Comparison of ENCODE assay signal across 8 mouse cellular contexts in the genomic region with DNA sequence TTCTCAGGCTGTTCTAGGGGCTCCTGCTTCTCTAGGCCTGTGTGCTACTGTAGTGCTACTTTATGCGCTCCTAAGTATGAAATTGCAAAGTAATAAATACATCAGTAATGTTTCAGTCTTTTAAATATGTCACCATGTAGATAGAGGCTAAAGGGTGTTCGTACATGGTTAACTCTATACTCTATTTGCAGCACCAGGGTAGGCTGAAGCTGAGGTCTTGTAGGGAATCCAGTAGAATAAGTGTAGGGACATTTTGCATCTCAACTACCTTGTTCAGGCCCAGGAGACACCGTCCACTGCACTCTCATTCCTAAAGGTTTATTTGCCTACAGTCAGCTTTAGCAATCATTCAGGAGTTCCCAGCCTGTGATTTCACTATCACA. TPM values are rescaled to one million over a fixed set of nuclear protein-coding genes. Genes with fewer than 3 reads are reported as not detected.
DNase-seq lines count a peak whose midpoint lies in the region; ATAC-seq lines count a peak whose summit lies in the region.

No protein-coding gene starts in this region.

- 62% methylated on average over 3 of the region's 3 CpGs for WGBS in kidney, embryonic 15.5 days
- 56% methylated on average over 3 of the region's 3 CpGs for WGBS in embryonic facial prominence, embryonic 12.5 days
- WGBS in hindbrain, embryonic 11.5 days, result 59% methylated on average over 3 of the region's 3 CpGs
- 48% methylated on average over 3 of the region's 3 CpGs for WGBS in midbrain, embryonic 14.5 days

- peaks cover 6% of the 10 kb centered on the region; the same call in 1 of the 2 replicates for H3K4me1 ChIP-seq in kidney, embryonic 15.5 days
- H3K4me1 ChIP-seq in embryonic facial prominence, embryonic 12.5 days, result 0 out of 2 replicates have a peak, but pooled peaks cover 2% of the 10 kb centered on the region
- no peaks in the 10 kb centered on the region for H3K4me1 ChIP-seq in hindbrain, embryonic 11.5 days (replicated peaks; ENCODE audit: control insufficient read depth, insufficient read depth, low read length)
- H3K4me1 ChIP-seq in midbrain, embryonic 14.5 days (ENCODE audit: control insufficient read depth, insufficient read depth, low read length), result peaks cover 15% of the 10 kb centered on the region

- H3K9me3 ChIP-seq in kidney, embryonic 15.5 days (replicated peaks), result no peaks in the 10 kb centered on the region
- no peaks in the 10 kb centered on the region for H3K9me3 ChIP-seq in embryonic facial prominence, embryonic 12.5 days
- no peaks in the 10 kb centered on the region for H3K9me3 ChIP-seq in hindbrain, embryonic 11.5 days (ENCODE audit: control insufficient read depth, low read length)
- H3K9me3 ChIP-seq in midbrain, embryonic 14.5 days (ENCODE audit: control insufficient read depth, low read length), result no peaks in the 10 kb centered on the region

- peak overlapping the region; percentile 87 for H3K4me2 ChIP-seq in kidney, embryonic 15.5 days
- H3K4me2 ChIP-seq in embryonic facial prominence, embryonic 12.5 days (replicated peaks), result peak overlapping the region; percentile 82
- H3K4me2 ChIP-seq in hindbrain, embryonic 11.5 days (replicated peaks; ENCODE audit: low read depth, low read length), result peak overlapping the region; percentile 84
- peak overlapping the region; percentile 83 for H3K4me2 ChIP-seq in midbrain, embryonic 14.5 days (ENCODE audit: low read length)

- peaks cover 19% of the 10 kb centered on the region for H3K27me3 ChIP-seq in kidney, embryonic 15.5 days
- peaks cover 15% of the 10 kb centered on the region for H3K27me3 ChIP-seq in embryonic facial prominence, embryonic 12.5 days
- no peaks in the 10 kb centered on the region for H3K27me3 ChIP-seq in hindbrain, embryonic 11.5 days (ENCODE audit: control insufficient read depth, insufficient read depth, low read length)
- no peaks in the 10 kb centered on the region for H3K27me3 ChIP-seq in midbrain, embryonic 14.5 days (ENCODE audit: control insufficient read depth, insufficient read depth, low read length)

- no peak for DNase-seq in kidney, adult 8-10 months
- DNase-seq in hindbrain, embryonic 11.5 days (ENCODE audit: low spot score), result no peak
- DNase-seq in midbrain, embryonic 14.5 days, result peak; percentile 26
- DNase-seq in ovary, postnatal 10 days (ENCODE audit: low spot score), result no peak
- no peak for DNase-seq in thymus, adult 18-20 months
- no peak for DNase-seq in adrenal gland, postnatal 4 days (ENCODE audit: low spot score in 2 of 2)

- no peaks in the 10 kb centered on the region for H3K36me3 ChIP-seq in kidney, embryonic 15.5 days
- no peaks in the 10 kb centered on the region for H3K36me3 ChIP-seq in embryonic facial prominence, embryonic 12.5 days
- H3K36me3 ChIP-seq in hindbrain, embryonic 11.5 days (ENCODE audit: control insufficient read depth, insufficient read depth, low read length), result no peaks in the 10 kb centered on the region
- no peaks in the 10 kb centered on the region for H3K36me3 ChIP-seq in midbrain, embryonic 14.5 days (ENCODE audit: control insufficient read depth, insufficient read depth, low read length)

- 0 out of 2 replicates have a peak overlapping the region, but pooled peaks have one; percentile 29 for H3K9ac ChIP-seq in kidney, embryonic 15.5 days
- no peak overlapping the region for H3K9ac ChIP-seq in embryonic facial prominence, embryonic 12.5 days
- H3K9ac ChIP-seq in hindbrain, embryonic 11.5 days (ENCODE audit: low read depth, low read length), result peak overlapping the region; percentile 67
- H3K9ac ChIP-seq in midbrain, embryonic 14.5 days (replicated peaks; ENCODE audit: low read length), result peak overlapping the region; percentile 83

- no peak overlapping the region for H3K27ac ChIP-seq in kidney, embryonic 15.5 days
- H3K27ac ChIP-seq in embryonic facial prominence, embryonic 12.5 days, result no peak overlapping the region
- H3K27ac ChIP-seq in hindbrain, embryonic 11.5 days (ENCODE audit: low read depth, low read length), result no peak overlapping the region; the same call in 1 of the 2 replicates
- peak overlapping the region; percentile 90 for H3K27ac ChIP-seq in midbrain, embryonic 14.5 days (replicated peaks; ENCODE audit: low read depth, low read length)

- peak overlapping the region; percentile 47 for H3K4me3 ChIP-seq in kidney, embryonic 15.5 days (replicated peaks)
- peak overlapping the region; percentile 48 for H3K4me3 ChIP-seq in embryonic facial prominence, embryonic 12.5 days
- peak overlapping the region; percentile 64 for H3K4me3 ChIP-seq in hindbrain, embryonic 11.5 days (ENCODE audit: low read depth, low read length)
- peak overlapping the region; percentile 59 for H3K4me3 ChIP-seq in midbrain, embryonic 14.5 days (replicated peaks; ENCODE audit: low read depth, low read length)

- no peak for ATAC-seq in kidney, embryonic 15.5 days (replicated peaks; ENCODE audit: low FRiP score)
- no peak for ATAC-seq in embryonic facial prominence, embryonic 12.5 days (ENCODE audit: insufficient number of reproducible peaks, insufficient read depth, low FRiP score, low TSS enrichment)
- ATAC-seq in hindbrain, embryonic 11.5 days (ENCODE audit: low FRiP score), result no peak
- no peak; the same call in 1 of the 2 replicates for ATAC-seq in midbrain, embryonic 14.5 days (ENCODE audit: low FRiP score, low TSS enrichment)

RNA-seq across cellular contexts. Expression of gene Nalcn, which starts 0.2 kb away (rescaled TPM):
- polyA plus RNA-seq in kidney, embryonic 15.5 days (2015; fragmentation: Nextera tagmentation; extraction: Ambion mirVana), result 0.27 and 0.32 TPM in 2 replicates
- polyA plus RNA-seq in embryonic facial prominence, embryonic 12.5 days (2016; fragmentation: Nextera tagmentation; extraction: Ambion mirVana), result 1.6 and 2.1 TPM in 2 replicates
- polyA plus RNA-seq in hindbrain, embryonic 11.5 days (2014; fragmentation: Nextera tagmentation; extraction: Ambion mirVana), result 2.4 and 3.1 TPM in 2 replicates
- polyA plus RNA-seq in midbrain, embryonic 14.5 days (2014; fragmentation: Nextera tagmentation; extraction: Ambion mirVana), result 12.5 and 14.9 TPM in 2 replicates
- 1 to 10 TPM; 7.6 to 8.8 TPM for total RNA-seq in adrenal gland, postnatal 4 days (2021)

RNA-seq across cellular contexts. Expression of gene Itgbl1, which starts 32.6 kb away (rescaled TPM):
- polyA plus RNA-seq in kidney, embryonic 15.5 days (2015; fragmentation: Nextera tagmentation; extraction: Ambion mirVana), result 0.26 and 0.34 TPM in 2 replicates
- 0.88 and 1.2 TPM in 2 replicates for polyA plus RNA-seq in embryonic facial prominence, embryonic 12.5 days (2016; fragmentation: Nextera tagmentation; extraction: Ambion mirVana)
- 1.0 and 1.1 TPM in 2 replicates for polyA plus RNA-seq in hindbrain, embryonic 11.5 days (2014; fragmentation: Nextera tagmentation; extraction: Ambion mirVana)
- 3.1 and 3.9 TPM in 2 replicates for polyA plus RNA-seq in midbrain, embryonic 14.5 days (2014; fragmentation: Nextera tagmentation; extraction: Ambion mirVana)
- 1 to 10 TPM; 1.8 to 1.9 TPM for total RNA-seq in adrenal gland, postnatal 4 days (2021)
